Mouse (Mus musculus): Measurements from ENCODE around the gene Abca4. TPM values are rescaled to one million over a fixed set of nuclear protein-coding genes. Genes with fewer than 3 reads are reported as not detected.

Abca4 gene
- polyA plus RNA-seq, 1 experiment from 2014 or later = 1.5 TPM

DNA sequence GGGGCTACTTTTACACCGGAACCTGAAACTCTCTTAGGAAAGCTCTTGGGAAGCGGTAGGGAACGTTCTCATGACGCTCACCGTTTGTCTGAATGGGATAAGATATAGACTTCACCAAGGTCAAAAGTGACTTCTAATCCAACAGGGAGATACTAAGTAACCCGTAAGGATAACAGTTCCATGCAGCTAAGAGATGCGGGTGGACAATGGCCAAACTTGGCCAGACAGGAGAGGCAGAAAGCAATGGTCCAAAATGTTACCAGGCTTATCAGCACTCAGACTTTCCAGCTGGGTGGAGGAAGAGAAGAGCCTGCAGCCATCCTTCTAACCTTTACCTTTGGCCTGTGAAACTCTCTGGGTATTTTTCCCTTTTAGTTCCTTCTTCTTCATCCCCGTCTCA lies 16.5 kb upstream of the Abca4 start:
- Histone ChIP-seq H3K4me1 (0 out of 2 replicates have a peak, but pooled peaks cover 3% of the 10 kb centered on the region), H3K4me3 (no peak overlapping the region), H3K36me3 (no peaks in the 10 kb centered on the region), H3K9ac (no peak overlapping the region), H3K4me2 (no peak overlapping the region), H3K9me3 (no peaks in the 10 kb centered on the region), H3K27ac (no peak overlapping the region), H3K27me3 (no peaks in the 10 kb centered on the region)
- 87% methylated on average over 8 of the region's 8 CpGs for WGBS
- ATAC-seq (ENCODE audit: borderline replicate concordance, extremely low read depth, low FRiP score, low TSS enrichment) = no peak

DNA sequence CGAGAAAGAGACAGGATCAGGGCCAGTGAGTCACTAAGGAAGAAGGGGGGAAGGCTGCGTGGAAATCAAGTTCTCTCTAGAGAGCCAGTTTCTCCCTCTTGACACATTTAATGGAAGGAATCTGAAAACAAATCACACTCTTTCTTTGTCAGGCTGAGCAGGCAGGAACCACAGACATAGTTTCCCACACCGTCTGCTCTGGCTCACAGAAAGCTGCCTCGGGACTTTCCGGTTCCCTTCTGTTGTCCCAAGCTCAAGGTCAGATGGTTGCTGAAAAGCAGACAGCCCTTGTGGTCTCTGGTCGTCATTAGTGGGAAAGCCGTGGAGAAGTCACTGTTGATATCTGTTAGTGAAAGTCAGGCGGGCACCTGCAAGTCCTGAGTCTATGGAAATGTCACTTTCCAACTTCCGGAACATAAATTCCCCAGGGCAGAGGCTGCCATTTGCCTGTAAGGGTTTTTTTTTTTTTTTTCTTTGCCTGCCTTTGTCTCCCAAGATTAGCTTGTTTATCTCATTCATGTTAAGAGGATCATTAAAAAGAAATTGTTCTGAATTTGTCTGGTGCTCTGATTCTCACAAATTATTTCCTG lies 10.9 kb upstream of the Abca4 start:
- H3K27ac ChIP-seq = peak overlapping the region; percentile 67; the same call in 1 of the 2 replicates
- no peaks in the 10 kb centered on the region for H3K27me3 ChIP-seq
- WGBS = 54% methylated on average over 9 of the region's 9 CpGs
- H3K9me3 ChIP-seq = no peaks in the 10 kb centered on the region
- peaks cover 19% of the 10 kb centered on the region for H3K4me1 ChIP-seq
- no peak overlapping the region for H3K9ac ChIP-seq
- no peak for ATAC-seq (ENCODE audit: borderline replicate concordance, extremely low read depth, low FRiP score, low TSS enrichment)
- H3K4me2 ChIP-seq = no peak overlapping the region
- no peak overlapping the region for H3K4me3 ChIP-seq
- no peaks in the 10 kb centered on the region for H3K36me3 ChIP-seq

DNA sequence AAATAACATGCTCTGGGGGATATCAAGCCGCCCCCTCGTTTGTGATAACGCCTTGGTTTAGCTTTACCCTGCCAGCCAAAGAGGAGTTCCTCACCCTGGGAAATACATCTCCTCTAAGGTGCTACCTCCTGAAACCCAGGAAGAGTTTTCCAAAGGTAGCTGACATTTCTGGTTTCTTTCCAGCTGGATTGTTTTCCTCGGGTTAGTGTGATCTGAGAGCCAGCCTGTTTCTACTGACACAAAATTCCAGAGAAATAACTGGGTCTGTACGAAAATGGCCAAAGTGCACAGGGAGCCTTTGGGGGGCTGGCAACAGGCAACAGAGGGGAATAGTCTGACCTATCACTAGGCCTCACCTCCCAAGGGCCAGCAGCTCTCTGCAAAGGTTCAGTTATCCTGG lies 10.0 kb upstream of the Abca4 start:
- H3K4me3 ChIP-seq = no peak overlapping the region
- peaks cover 19% of the 10 kb centered on the region for H3K4me1 ChIP-seq
- ATAC-seq (ENCODE audit: borderline replicate concordance, extremely low read depth, low FRiP score, low TSS enrichment) = no peak
- no peak overlapping the region for H3K4me2 ChIP-seq
- H3K27ac ChIP-seq = no peak overlapping the region; the same call in 1 of the 2 replicates
- 54% methylated on average over 5 of the region's 5 CpGs for WGBS
- H3K9me3 ChIP-seq = no peaks in the 10 kb centered on the region
- H3K9ac ChIP-seq = no peak overlapping the region
- no peaks in the 10 kb centered on the region for H3K27me3 ChIP-seq
- H3K36me3 ChIP-seq = no peaks in the 10 kb centered on the region

DNA sequence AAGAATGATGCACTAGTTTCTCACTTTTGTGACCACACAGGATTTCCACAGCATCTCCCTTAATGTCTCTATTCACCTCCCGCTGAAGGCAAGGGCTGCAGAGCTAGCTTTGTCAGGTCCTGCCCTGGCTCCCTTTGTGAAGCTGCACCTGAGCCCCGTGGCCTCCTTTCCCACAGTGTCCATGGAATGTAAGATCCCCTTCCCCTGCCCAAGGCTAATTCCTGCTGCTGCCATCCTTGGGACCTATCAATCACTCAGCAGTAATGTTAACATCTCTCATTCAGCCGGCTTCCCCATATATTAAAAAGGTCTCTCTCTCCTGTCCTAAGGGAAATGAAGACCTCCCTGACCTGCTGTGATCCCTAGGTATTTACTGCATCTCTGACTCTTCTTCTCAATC lies 9.2 kb upstream of the Abca4 start:
- Histone ChIP-seq H3K27me3 (no peaks in the 10 kb centered on the region), H3K4me3 (no peak overlapping the region), H3K9ac (no peak overlapping the region), H3K4me1 (peaks cover 19% of the 10 kb centered on the region), H3K36me3 (no peaks in the 10 kb centered on the region), H3K4me2 (no peak overlapping the region), H3K27ac (no peak overlapping the region), H3K9me3 (no peaks in the 10 kb centered on the region)
- WGBS = 47% methylated on average over 3 of the region's 3 CpGs
- ATAC-seq (ENCODE audit: borderline replicate concordance, extremely low read depth, low FRiP score, low TSS enrichment) = no peak

DNA sequence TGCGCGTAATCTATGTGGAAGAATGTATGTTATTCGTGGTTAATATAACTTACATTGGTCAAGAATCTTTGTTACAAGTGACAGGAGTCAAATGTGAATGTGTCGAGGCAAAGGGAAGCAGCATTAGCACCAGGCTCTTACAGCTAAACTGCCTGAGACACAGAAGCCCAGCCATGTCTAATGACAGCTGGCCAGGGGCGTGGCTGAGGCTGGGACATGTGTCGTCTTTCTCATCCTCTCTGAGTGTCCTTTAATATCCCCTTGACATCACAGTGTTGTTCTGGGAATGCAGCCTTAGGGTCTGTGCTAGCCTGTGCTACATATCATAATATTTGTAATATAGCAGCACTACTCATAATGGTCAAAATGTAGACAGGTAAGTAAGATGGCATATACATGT lies 3.7 kb upstream of the Abca4 start:
- Histone ChIP-seq H3K4me3 (no peak overlapping the region), H3K27ac (no peak overlapping the region), H3K9me3 (no peaks in the 10 kb centered on the region), H3K9ac (no peak overlapping the region), H3K4me2 (no peak overlapping the region), H3K36me3 (no peaks in the 10 kb centered on the region), H3K4me1 (peaks cover 17% of the 10 kb centered on the region), H3K27me3 (peaks cover 9% of the 10 kb centered on the region)
- 76% methylated on average over 6 of the region's 6 CpGs for WGBS
- ATAC-seq (ENCODE audit: borderline replicate concordance, extremely low read depth, low FRiP score, low TSS enrichment) = no peak

DNA sequence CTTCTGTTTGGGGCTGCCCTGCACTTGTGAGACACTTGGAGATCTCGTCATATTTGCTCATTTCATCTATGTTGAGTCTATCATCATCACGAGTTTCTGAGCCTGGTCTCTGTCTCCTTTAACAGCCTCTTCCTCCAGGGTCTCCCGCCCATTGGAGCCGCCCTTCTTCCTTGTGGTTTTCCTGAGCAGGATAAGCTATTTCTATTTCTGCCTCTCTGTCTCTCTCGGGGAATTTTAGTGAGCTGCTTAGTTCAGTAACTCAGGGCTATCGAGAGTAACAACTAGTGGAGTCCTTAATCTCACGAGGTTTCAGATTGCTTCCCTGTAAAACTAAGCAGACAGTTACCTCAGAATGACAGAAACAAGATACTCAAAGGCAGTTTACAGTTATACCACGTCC lies 1.1 kb upstream of the Abca4 start:
- no peak overlapping the region for H3K9ac ChIP-seq
- WGBS = 25% methylated on average over 8 of the region's 8 CpGs
- no peak overlapping the region for H3K4me2 ChIP-seq
- peaks cover 9% of the 10 kb centered on the region for H3K27me3 ChIP-seq
- no peak for ATAC-seq (ENCODE audit: borderline replicate concordance, extremely low read depth, low FRiP score, low TSS enrichment)
- no peak overlapping the region for H3K4me3 ChIP-seq
- no peaks in the 10 kb centered on the region for H3K9me3 ChIP-seq
- H3K4me1 ChIP-seq = peaks cover 35% of the 10 kb centered on the region
- H3K36me3 ChIP-seq = no peaks in the 10 kb centered on the region
- no peak overlapping the region for H3K27ac ChIP-seq

DNA sequence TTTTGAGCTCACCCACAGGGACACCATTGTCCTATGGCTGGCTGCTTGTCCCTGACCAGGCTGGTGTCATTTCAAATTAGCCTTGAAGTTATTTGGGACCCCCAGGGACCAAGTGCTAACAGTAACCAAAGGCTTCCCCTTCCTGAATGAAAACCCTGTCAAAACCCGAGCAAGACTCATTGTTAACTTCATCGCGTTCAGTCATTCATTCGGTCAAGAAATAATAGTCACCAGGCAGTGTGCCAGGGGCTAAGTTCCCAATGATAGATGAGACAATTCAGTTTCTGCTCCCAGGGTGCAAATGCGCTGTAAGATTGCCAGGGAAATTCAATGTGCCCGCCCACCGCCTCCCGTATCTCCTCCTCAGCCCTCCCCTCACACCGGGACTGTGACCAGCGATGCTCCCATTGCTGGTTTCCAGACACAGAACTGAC lies 2.0 kb downstream of the Abca4 start:
- H3K36me3 ChIP-seq = no peaks in the 10 kb centered on the region
- no peak for ATAC-seq (ENCODE audit: borderline replicate concordance, extremely low read depth, low FRiP score, low TSS enrichment)
- H3K9ac ChIP-seq = no peak overlapping the region
- peaks cover 9% of the 10 kb centered on the region for H3K27me3 ChIP-seq
- H3K4me1 ChIP-seq = peaks cover 51% of the 10 kb centered on the region
- H3K4me3 ChIP-seq = no peak overlapping the region
- no peaks in the 10 kb centered on the region for H3K9me3 ChIP-seq
- 0 out of 2 replicates have a peak overlapping the region, but pooled peaks have one; percentile 29 for H3K27ac ChIP-seq
- no peak overlapping the region for H3K4me2 ChIP-seq
- WGBS = 40% methylated on average over 10 of the region's 10 CpGs

DNA sequence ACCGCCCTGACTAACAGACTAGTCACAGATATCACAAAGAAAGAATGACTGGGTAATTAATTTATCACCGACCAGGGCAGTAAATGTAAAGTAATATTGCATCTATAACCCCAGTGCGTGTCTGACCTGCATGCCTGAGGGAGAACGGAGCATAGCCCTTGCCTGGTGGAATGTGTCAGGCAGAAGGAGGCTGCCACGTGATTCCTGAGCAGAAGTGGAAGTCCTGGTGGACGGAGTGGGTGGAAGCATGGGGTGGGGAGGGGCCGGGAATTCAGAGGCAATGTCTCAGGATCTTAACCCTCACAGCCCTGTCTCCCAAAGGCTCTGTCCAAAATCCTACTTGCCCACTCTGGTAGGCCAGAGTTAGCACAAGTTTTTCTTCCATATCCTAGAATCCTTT lies 3.2 kb downstream of the Abca4 start:
- no peak overlapping the region for H3K4me2 ChIP-seq

DNA sequence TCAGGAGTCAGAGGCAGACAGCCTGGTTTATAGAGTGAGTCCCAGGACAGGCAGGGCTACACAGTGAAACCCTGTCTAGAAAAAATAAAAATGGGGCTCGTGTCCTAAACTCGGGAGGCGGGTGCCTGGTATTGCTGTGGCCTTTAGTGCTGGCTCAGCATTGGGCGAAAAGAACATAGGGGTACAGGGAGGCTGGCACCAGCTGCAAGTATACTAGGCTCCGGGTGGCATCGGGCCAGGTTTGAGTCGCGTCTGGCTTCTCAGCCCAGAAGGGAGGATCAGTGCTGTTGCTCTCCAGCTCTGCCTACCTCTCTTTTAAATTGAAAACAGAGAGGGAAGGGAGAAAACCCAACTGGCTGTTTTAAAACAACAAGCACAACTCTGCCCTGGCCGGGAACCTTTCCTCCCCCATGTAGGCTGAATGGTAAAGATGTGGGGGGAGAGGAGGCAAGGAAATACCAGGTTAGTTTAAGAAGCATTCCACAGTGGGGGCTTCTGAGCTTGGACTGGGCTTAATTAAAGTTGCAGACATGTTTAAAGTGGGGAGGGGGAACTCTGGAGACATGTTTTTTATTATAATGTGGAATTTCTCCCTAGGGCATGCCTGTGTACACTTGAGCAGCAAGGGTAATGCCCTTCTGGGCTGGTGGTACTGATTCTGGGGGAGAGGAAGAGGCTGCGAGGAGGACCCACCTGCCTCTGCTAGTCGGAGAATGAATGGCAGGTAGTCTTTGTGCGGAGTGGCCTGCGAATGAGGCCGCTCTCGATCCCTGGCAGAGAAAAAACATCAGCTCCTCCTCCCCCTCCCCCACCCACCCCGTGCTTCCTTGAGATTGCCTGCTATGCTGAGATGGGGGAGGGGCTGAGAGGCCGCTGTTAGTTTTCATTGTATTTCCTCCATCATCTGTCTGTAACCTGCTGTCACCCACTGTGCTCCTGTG lies 3.9 kb downstream of the Abca4 start:
- Histone ChIP-seq H3K4me3 (no peak overlapping the region), H3K27me3 (peaks cover 9% of the 10 kb centered on the region), H3K4me2 (peak overlapping the region; percentile 14; the same call in 1 of the 2 replicates), H3K4me1 (peaks cover 50% of the 10 kb centered on the region), H3K9me3 (no peaks in the 10 kb centered on the region), H3K9ac (no peak overlapping the region), H3K27ac (peak overlapping the region; percentile 54), H3K36me3 (no peaks in the 10 kb centered on the region)
- WGBS = 27% methylated on average over 17 of the region's 17 CpGs
- peak; percentile 63 for ATAC-seq (ENCODE audit: borderline replicate concordance, extremely low read depth, low FRiP score, low TSS enrichment)

More for the DNA sequence above, 3.2 kb downstream of the Abca4 start:
- WGBS = 28% methylated on average over 7 of the region's 7 CpGs
- 0 out of 2 replicates have a peak, but pooled peaks have one; percentile 28 for ATAC-seq (ENCODE audit: borderline replicate concordance, extremely low read depth, low FRiP score, low TSS enrichment)
- no peak overlapping the region for H3K4me3 ChIP-seq
- H3K9me3 ChIP-seq = no peaks in the 10 kb centered on the region
- H3K27me3 ChIP-seq = peaks cover 9% of the 10 kb centered on the region
- no peaks in the 10 kb centered on the region for H3K36me3 ChIP-seq
- H3K4me1 ChIP-seq = peaks cover 51% of the 10 kb centered on the region
- H3K27ac ChIP-seq = peak overlapping the region; percentile 54; the same call in 1 of the 2 replicates
- no peak overlapping the region for H3K9ac ChIP-seq

DNA sequence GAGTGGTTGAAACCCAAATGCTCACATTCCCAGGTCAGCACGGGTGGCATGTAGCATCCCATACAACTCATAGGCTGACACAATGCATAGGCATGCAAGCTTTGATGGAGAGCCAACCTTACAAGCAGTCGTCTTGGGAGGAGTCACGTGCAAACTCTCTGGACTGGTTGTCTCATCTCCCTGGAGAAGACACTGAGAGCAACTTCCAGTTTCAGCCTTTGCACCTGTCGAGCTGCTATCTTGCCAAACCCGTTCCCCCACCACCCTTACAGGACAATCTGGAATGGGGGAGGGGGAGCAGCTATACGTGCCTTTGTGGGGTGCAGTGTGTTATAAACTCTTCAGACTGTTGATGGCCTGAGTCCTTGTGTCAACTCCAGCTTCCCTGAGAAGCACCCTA lies 4.9 kb downstream of the Abca4 start:
- ATAC-seq (ENCODE audit: borderline replicate concordance, extremely low read depth, low FRiP score, low TSS enrichment) = no peak
- Histone ChIP-seq H3K27ac (no peak overlapping the region), H3K36me3 (no peaks in the 10 kb centered on the region), H3K9ac (no peak overlapping the region), H3K4me1 (peaks cover 41% of the 10 kb centered on the region), H3K27me3 (peaks cover 7% of the 10 kb centered on the region), H3K4me3 (no peak overlapping the region), H3K4me2 (no peak overlapping the region), H3K9me3 (no peaks in the 10 kb centered on the region)
- 44% methylated on average over 6 of the region's 6 CpGs for WGBS

DNA sequence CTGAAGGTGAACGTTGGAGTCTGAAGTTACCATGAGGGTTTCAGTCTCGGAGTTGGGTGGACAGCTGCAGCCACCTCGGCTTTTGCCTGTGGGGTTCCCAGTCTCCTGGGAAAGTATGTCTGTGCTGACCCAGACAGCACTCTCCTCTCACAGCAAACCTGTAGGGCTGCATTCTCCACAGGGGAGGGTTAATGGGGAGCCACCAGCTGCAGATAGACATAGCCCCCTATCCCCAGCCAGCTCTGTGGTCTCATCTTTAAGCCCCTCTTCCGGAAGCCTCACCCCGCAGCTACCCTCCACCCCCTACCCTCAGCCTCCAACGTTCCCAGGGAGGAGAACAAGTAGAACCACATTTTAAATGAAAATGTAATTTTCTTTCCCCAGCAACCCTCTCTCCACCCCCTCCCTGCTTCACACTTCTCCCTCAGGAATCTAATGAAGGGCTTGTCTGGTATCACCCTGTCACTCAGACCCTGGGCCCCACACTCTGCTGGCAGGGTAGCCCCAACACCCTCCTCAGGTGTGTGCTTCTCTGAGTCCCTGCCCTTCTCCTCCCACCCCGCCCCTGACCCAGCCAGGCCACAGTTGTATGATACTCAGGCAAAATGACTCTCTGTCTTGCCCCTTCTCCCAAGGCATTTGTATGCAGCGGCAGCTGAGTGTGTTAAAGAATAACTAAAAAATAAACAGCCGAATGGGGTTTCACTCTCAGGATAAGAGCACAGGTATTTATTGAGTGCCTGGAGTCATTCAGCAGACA lies 14.4 kb downstream of the Abca4 start:
- no peak overlapping the region for H3K9ac ChIP-seq
- H3K4me1 ChIP-seq = peaks cover 12% of the 10 kb centered on the region; the same call in 1 of the 2 replicates
- H3K9me3 ChIP-seq = no peaks in the 10 kb centered on the region
- H3K4me3 ChIP-seq = no peak overlapping the region
- peak overlapping the region; percentile 93 for H3K27ac ChIP-seq
- H3K4me2 ChIP-seq = peak overlapping the region; percentile 25; the same call in 1 of the 2 replicates
- H3K36me3 ChIP-seq = no peaks in the 10 kb centered on the region
- no peaks in the 10 kb centered on the region for H3K27me3 ChIP-seq
- peak; percentile 95 for ATAC-seq (ENCODE audit: borderline replicate concordance, extremely low read depth, low FRiP score, low TSS enrichment)
- 39% methylated on average over 9 of the region's 9 CpGs for WGBS

Data from lung, embryonic 15.5 days (tissue).